Mouse (Mus musculus) layer of hippocampus, adult 18-20 months (tissue): ENCODE data around the gene Fam13a. TPM values are rescaled to one million over a fixed set of nuclear protein-coding genes. Genes with fewer than 3 reads are reported as not detected.
A peak's percentile ranks its signal among the peaks of the same experiment; 100 is the strongest.

ENCODE experiments used
- DNase-seq, 2 experiments: peaks; one replicate each; pipeline ENCODE4 v3.0.0; 2022; ENCODE audit warnings: low spot score in 2 of 2
- total RNA-seq, 2 experiments: library from RNA; stranded (reverse); gene quantifications; 2 replicates each; pipeline ENCODE4 v1.2.3; 2021

Fam13a gene
- total RNA-seq, 2 experiments from 2014 or later = 15.4 to 17.8 TPM

GRCm38 (mm10) chr6:58893307-58893706 is 131.0 kb downstream of the Fam13a start:
- DNase-seq = no peak

GRCm38 (mm10) chr6:58889917-58890316 is 134.4 kb downstream of the Fam13a start:
- DNase-seq = no peak

- peak in 1 of 2 experiments; percentile 41 for DNase-seq
Observed at GRCm38 (mm10) chr6:58882271-58882670, 142.1 kb downstream of the Fam13a start.

Other genes with a start within 250 kb of the Fam13a start
- 100 to 1,000 TPM; 225 to 235 TPM for gene Herc3, start 193.1 kb downstream of the Fam13a start, total RNA-seq
- gene Nap1l5, start 117.5 kb downstream of the Fam13a start, total RNA-seq = 100 to 1,000 TPM; 272 to 302 TPM
- 10 to 100 TPM; 16.3 TPM for gene Tigd2, start 184.3 kb upstream of the Fam13a start, total RNA-seq